Mouse (Mus musculus) adrenal gland, adult 2 months (tissue): ENCODE measurements around the gene Snx20. TPM values are rescaled to one million over a fixed set of nuclear protein-coding genes. Genes with fewer than 3 reads are reported as not detected.
A peak's percentile ranks its signal among the peaks of the same experiment; 100 is the strongest.

ENCODE experiments used
- DNase-seq: peaks from one replicate; pipeline ENCODE4 v3.0.0; 2021
- polyA plus RNA-seq: library from polyadenylated mRNA; depleted of rRNA; stranded (reverse); fragments of >200 nt; gene quantifications from 2 replicates; pipeline ENCODE4 v1.2.3, GENCODE M21; 2012; rRNA removed
- total RNA-seq, 2 experiments: library from RNA; stranded (reverse); gene quantifications; 2 replicates each; pipeline ENCODE4 v1.2.3; 2021

Gene Snx20
- total and polyA plus RNA-seq, 3 experiments = 1.7 to 3.7 (median 1.9) TPM

DNA sequence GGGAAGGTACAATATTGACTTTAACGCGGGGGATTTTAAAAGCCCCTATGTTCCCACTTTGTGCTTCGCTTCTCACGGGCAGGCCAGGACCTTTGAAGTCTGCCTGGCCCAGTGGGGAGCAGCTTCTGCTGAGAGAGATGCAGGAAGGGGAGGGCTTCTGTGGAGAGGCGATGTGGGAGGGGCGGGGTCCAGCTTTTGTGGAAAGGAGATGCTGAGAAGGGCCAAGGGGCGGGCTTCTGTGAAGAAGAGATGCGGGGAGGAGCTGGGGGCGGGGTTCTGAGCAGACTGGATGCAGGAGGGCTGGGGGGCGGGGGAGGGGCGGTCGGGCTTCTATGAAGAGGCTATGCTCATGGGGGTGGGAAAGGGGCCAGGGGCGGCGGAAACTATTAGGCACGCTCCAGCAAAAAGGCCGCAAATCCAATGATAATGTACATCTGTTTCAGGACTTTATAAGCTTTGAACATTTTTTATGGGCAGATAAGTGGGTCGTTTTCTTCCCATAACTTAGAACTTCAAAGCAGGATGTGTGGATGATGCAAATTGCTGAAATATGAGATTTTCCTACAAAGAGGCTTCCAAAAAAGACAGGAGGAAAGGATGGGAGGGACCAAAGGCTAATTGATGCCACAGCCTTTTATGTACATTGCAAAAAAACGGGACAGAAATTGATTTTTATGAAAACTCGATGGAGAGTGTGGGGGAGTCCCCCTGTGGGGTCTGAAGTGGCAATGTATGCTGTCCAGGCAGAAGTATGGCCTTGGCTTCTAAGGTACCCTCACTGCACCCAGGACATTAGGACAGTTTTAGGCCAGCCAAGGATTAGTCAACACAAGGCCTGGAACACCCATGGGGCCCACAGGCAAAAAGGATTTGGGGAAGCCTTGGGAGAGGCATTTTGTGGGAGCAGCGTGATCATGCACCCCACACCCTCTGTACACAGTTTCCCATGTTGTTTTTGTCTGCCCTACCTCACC lies 31.6 kb downstream of the Snx20 start:
- DNase-seq = peak; percentile 64

DNA sequence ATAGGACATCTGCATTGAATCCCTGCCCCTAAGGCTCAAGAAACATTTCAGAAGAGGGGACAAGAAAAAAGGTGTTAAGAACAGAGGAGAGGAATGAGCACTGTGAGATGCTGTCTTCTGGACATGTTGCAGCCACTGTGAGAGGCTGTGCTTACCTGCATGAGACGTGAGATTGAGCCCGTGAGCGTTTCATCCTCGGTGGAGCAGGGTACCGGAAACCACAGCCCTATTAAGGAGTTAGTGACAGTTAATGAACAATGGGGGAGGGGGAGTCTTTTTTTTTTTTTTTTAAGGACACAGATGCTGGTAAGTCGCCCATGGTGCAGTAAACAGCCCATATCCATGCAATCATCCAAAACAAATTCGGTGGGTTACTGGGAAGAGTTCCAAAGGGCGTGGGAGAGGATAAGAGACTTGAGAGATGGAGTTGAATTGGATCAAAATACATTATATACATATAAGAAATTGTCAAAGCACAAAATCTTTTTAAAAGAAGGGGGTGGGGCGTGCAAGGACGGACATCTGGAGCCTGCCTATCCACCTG lies 32.4 kb downstream of the Snx20 start:
- no peak for DNase-seq

DNA sequence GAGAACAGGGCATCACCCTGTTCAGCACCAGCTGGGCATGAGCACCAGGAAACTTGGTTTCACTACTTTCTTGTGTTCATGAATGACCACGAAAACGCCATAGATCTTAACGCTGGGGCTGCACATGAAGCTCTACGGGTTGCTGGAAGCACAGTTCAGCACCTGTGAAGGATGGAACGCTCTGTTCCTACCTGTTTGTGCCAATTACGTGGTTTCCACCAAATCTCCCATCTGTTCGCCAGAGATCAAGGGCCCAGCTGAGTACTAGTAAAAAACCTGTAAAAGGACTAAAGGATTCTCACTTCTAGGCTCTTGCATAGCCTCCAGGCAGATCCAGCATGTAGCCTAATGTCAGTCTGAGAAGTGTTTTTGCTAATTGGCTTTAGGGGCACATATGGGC lies 36.4 kb downstream of the Snx20 start:
- no peak for DNase-seq

DNA sequence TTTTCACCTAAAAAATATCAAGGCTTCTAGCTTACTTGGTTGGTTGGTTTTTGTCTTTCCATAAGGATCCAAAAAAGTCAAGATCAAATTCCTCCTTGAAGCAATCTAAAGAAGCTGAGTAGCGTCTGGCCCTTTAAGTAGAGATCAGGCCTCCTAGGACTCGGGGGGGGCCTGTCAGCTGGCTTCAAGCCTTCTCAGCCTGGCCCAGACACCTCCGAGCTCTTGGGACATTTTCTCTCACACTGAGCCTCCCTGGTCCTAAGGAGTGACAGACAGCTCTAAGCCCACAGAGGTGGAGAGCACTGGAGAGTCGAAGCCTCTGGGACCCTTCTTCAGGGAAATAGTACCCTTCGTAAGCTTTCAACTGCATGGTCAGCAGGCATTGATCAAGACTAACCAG lies 37.4 kb downstream of the Snx20 start:
- DNase-seq = no peak

DNA sequence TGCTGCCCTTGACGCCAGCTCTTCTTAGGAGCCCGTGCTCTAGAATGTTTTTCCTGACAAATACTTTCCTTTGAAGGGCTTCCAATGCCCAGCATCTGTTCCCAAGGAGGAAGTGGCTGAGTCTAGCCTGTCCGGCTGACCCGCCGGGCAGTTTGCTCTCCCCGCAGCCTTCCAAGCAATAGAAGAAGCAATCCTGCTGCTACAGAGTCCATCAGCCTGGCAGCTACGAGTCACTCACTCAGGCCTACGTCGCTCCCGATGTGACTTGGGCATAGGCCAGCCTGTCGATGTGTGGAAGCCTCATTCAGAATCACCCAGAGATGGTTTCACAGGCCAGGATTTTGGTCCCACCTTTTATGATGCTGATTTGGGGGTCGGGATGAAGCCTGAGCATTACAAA lies 39.9 kb downstream of the Snx20 start:
- DNase-seq = peak; percentile 46

DNA sequence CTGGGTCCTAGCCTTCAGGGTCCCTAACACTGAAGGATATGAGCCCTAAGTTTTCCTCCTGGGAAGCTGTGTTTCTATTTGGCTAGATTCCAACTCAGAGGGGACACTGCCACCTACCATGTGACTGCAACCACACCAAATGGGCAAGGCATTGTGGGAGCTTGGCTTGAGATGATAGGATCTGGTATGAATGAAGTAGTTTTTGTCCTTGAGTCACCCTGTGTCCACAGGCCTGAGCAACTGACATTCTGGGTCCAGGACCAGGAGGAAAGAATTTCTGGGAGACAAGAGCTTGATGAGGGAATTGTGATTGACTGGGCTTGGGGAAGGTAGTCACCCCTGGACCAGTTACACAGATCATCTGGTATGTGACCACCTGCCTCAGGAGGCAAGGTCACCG lies 42.0 kb downstream of the Snx20 start:
- DNase-seq = peak; percentile 49

DNA sequence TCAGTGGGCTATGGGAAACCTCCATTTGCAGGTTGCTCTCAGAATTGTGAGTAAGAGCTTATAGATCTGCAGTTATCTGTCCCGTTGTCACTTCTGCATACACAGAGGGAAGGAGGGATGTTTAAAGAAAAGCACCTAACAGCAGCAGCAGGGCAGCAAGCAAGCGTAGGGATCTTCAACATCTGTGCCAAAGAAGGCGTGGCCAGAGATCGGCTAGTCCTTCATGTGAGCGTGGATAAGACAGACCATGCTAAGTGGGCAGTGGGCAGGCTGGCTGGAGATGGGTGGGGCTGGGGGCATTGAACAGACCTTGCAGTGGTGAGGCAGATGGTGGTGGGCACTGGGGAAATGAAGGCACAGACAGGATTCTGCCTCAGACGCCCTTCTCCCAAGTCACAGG lies 45.7 kb downstream of the Snx20 start:
- DNase-seq = no peak

DNA sequence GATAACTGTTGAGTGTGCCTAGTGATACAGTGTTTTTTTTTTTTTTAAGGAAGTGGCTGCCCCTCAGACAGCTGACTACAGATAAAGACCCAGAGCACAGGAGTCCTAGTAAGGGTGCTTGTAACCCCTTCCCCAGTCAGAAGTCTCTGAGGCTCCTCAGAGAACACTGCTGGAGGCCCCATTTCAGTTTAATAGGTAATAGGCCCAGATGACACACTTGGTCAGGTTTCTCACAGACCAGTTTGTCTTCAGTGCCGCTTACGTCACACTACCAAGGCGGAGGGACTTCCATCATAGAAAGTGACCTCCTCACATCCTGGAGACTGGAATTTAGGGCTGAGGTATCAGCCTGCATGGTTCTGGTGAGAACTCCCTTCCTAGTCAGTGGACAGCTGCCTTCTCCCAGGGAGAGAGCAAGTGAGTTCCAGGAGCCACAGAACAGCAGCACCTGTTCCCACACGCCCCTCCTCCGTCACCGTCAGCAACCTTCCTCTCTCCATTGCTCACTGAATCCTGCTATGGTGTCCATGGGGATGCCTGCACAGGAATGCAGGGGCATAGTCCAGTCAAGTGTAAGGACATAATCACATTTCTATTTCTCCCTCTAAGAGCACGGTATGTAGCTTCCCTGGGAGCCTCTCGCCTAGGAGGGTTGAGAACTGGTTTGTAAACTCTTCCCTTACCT lies 47.6 kb downstream of the Snx20 start:
- no peak for DNase-seq

DNA sequence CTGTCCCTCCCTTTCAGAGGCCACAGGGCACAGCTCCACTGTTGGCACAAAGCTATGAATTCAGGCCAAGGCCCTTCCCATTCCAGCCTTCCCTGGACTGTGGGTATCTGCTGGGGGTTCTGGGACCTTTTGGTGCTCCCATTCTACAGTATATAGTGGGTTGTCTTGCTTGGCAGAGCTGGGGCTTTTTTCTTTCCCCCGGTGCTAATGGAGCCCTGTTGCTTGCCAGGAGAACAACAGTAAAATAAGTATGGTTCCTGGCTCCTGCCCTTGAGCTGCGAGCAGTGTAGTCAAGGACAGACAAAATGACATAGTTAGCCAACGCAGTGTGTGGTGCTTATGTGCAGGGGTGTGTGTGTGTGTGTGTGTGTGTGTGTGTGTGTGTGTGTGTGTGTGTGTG lies 52.1 kb downstream of the Snx20 start:
- peak; percentile 54 for DNase-seq

DNA sequence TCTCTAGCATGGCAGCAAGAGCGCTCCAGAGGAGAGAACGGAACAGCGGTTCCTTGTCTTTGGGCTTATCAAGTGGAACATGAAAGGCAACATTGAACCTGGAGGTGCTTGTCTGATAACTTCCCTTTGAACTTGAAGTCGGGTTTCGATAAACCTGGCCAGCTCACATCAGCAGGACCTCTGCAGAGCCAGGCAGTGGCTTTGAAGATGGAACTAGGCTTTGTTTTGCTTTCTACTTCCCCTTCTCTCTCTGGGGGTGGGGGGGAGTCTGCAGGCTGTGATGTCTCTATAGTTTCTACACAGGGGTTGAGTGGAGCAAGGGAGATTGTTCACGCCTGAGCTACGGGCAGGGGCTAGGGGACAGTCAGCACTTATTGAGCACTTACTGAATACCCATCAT lies 55.1 kb downstream of the Snx20 start:
- no peak for DNase-seq

DNA sequence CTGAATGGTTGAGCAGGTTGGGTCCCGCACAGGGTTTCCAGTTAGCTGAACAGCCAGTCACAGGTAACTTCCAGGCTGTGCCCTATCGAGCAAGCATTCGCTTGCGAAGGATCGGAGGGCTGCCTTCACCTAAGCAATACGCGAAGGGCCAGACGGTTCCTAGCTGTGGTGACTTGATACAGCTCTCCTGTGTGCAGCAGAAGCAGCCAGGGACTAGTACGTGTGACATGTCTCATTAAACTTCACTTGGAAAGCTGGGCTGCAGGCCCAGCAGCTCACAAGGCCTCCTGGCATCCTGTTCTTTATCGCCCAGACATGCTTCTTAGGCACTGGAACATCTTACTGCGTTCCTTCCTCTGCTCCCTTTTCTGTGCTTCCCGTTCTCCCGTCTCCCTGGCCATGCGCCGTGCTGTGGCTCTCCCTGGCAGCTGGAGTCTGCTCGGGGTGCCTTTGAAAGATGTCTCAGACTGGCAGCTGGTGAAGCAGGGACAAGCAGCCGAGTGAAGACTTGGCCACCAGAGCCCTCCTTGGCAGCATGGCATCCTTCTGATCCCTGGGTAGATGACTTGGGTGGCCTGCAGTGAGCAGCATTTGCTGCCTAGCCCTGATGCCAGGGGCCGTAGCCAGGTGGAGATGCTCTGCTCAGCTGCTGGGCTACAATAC lies 56.1 kb downstream of the Snx20 start:
- no peak for DNase-seq

DNA sequence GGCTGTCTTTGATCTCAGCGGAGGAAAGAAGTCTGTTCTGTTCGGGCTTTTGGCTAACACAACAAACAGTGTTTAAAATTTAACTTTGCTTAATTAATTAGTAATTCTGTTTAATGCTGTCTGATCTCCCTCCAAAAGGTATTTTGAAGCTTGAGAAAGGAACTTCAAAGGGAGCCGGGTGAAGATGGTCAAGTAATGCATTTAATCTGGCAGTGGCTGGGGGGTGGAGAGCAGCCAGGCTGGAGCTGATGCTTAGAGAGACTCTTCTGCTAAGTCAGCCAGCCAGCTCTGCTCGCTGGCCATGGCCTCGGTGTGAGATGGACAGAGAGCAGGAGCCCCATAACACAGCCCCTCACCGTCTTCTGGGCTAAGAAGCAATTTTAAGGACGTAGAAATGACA lies 56.7 kb downstream of the Snx20 start:
- DNase-seq = no peak

DNA sequence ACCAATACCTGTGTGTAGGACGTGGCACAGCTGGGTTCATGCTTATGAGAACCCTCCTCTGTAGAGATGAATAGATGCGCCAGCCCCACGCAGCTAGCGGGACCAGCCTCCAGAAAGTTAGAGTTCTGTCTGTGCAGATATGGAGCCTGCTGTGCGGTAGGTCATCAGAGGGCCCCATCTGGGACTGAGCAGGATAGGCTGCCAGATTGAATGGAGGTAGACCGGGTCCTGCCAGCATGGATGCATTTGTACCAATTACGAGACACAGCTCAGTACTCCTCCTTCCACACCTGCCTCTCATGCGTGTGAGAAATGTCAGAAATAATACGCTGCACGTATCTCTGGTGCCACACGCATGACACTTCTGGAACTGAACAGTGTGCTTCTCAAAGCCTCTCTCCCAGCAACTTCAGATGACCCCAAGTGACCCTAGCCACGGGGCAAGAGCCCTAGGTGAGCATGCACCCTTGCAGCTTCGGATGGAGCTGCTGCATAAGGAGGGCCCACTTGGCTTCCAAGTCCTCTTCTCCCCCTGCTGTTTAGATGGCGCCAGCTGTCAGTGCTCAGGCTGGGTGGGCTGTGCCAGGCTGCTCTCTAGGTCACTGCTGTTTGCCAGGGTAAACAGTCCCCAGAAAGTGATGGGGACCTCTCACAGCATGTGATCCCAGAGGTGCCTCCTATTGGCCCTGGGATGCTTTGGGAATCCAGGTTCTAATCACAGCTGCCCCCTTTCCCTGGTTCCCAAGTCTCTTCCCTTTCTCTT lies 57.3 kb downstream of the Snx20 start:
- no peak for DNase-seq

DNA sequence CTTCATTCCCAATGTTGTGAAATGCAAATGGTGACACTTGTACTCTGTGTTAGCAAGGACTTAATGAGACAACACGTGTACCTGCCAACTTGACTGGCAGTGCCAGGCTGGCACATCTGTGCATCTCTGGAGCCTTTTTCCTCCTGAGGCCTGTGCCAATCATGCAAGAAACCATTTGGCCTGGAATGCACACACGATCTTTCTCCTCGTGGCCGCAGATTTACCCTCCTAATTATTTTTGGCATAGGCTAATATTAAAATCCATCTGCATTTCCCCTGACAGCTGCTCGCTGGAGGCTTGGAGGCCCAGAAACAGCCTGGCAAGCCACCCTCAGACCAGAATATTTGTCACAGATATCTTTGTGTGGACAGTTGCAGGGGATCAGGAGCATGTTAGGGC lies 58.3 kb downstream of the Snx20 start:
- DNase-seq = no peak

Other genes with a start within 250 kb of the Snx20 start
- gene Nkd1, start 114.8 kb downstream of the Snx20 start, total RNA-seq = 10 to 100 TPM; 43.5 to 53.9 TPM
- 56.8 and 62.0 TPM in 2 replicates for gene Nkd1, start 114.8 kb downstream of the Snx20 start, polyA plus RNA-seq
- 1 to 10 TPM in 1 of 2 experiments, under 1 TPM in 1; 0.89 to 1.2 TPM for gene Nod2, start 11.2 kb upstream of the Snx20 start, total RNA-seq
- gene Nod2, start 11.2 kb upstream of the Snx20 start, polyA plus RNA-seq = 1.1 and 1.7 TPM in 2 replicates
- gene Cyld, start 60.9 kb upstream of the Snx20 start, total RNA-seq = 10 to 100 TPM; 50.7 to 63.2 TPM
- 5.5 and 6.2 TPM in 2 replicates for gene Cyld, start 60.9 kb upstream of the Snx20 start, polyA plus RNA-seq